Mouse (Mus musculus) liver, adult 2 months (tissue): ENCODE results near the gene Art3. TPM values are rescaled to one million over a fixed set of nuclear protein-coding genes. Genes with fewer than 3 reads are reported as not detected.

Source experiments
- DNase-seq: peaks from one replicate; pipeline ENCODE4 v3.0.0-alpha.2; 2011; ENCODE audit warnings: low read depth, low spot score; ENCODE audit errors: extremely low read depth
- H3K27ac ChIP-seq: fragments of 200-500 bp; replicated peaks from 2 replicates; pipeline ENCODE4 v1.5.1; 2012; ENCODE audit warnings: low read depth, mild to moderate bottlenecking, control low read depth, inconsistent platforms, low read length; ENCODE audit not compliant: insufficient read depth
- H3K27me3 ChIP-seq: fragments of 200-500 bp; 2 replicates; pipeline ENCODE4 v1.6.1; 2012; ENCODE audit warnings: mild to moderate bottlenecking, moderate library complexity, low read length, inconsistent platforms; ENCODE audit not compliant: control insufficient read depth, insufficient read depth
- H3K36me3 ChIP-seq: fragments of 200-500 bp; 2 replicates; pipeline ENCODE4 v1.6.1; 2012; ENCODE audit warnings: low read length, inconsistent platforms; ENCODE audit not compliant: control insufficient read depth, insufficient read depth
- H3K4me1 ChIP-seq: fragments of 200-500 bp; 2 replicates; pipeline ENCODE4 v1.6.1; 2011; ENCODE audit warnings: low read length; ENCODE audit not compliant: control insufficient read depth, insufficient read depth
- H3K4me3 ChIP-seq: fragments of 200-500 bp; 2 replicates; pipeline ENCODE4 v1.5.1; 2011; ENCODE audit warnings: low read depth, mild to moderate bottlenecking, control low read depth, low read length, moderate library complexity; ENCODE audit not compliant: insufficient read depth
- H3K79me2 ChIP-seq: fragments of 200-500 bp; 2 replicates; pipeline ENCODE4 v1.6.1; 2012; ENCODE audit warnings: inconsistent platforms, mild to moderate bottlenecking, low read length, moderate library complexity; ENCODE audit not compliant: control insufficient read depth, insufficient read depth
- H3K9ac ChIP-seq: fragments of 200-500 bp; 2 replicates; pipeline ENCODE4 v1.6.1; 2012; ENCODE audit warnings: low read depth, mild to moderate bottlenecking, control low read depth, inconsistent platforms, low read length
- CTCF ChIP-seq: fragments of 200-500 bp; IDR thresholded peaks from 2 replicates; pipeline ENCODE4 v1.5.1; 2011; ENCODE audit warnings: low read depth, low read length, control low read depth
- POLR2A ChIP-seq: fragments of 200-500 bp; IDR thresholded peaks from 2 replicates; pipeline ENCODE4 v1.6.1; 2011; ENCODE audit warnings: low read length, control low read depth; ENCODE audit not compliant: insufficient read depth; ENCODE audit errors: extremely low read depth
- WGBS: fragments of 180-500 bp; shearing (Covaris S2); methylation state at CpG from one replicate; pipeline ENCODE4 v1.1.7; 2018; 5-methylcytosine and 5-hydroxymethylcytosine counted together
- polyA plus RNA-seq: library from polyadenylated mRNA; depleted of rRNA; stranded (reverse); fragments of >200 nt; gene quantifications from 2 replicates; pipeline ENCODE4 v1.2.3, GENCODE M21; 2012
- total RNA-seq: library from RNA; depleted of rRNA; stranded (reverse); fragments of >200 nt; gene quantifications from 2 replicates; pipeline ENCODE4 v1.2.3, GENCODE M21; 2014

The Art3 gene
- total and polyA plus RNA-seq, 2 experiments, result 1.8 to 8.6 TPM

GRCm38 (mm10) chr5:92403562-92404399, 72.2 kb downstream of the Art3 start:
- no peak overlapping the region for H3K4me3 ChIP-seq
- H3K4me1 ChIP-seq, result no peaks in the 10 kb centered on the region
- H3K27me3 ChIP-seq, result no peaks in the 10 kb centered on the region
- H3K27ac ChIP-seq, result no peak overlapping the region
- H3K36me3 ChIP-seq, result no peaks in the 10 kb centered on the region
- DNase-seq, result no peak
- no peak overlapping the region for H3K9ac ChIP-seq
- WGBS, result 81% methylated on average over 10 of the region's 10 CpGs
- TF ChIP-seq CTCF, result no peak
- no peak for TF ChIP-seq POLR2A
- no peaks in the 10 kb centered on the region for H3K79me2 ChIP-seq

GRCm38 (mm10) chr5:92404400-92404678, 72.7 kb downstream of the Art3 start:
- no peak overlapping the region for H3K4me3 ChIP-seq
- no peaks in the 10 kb centered on the region for H3K27me3 ChIP-seq
- no peaks in the 10 kb centered on the region for H3K79me2 ChIP-seq
- TF ChIP-seq CTCF, result no peak
- TF ChIP-seq POLR2A, result no peak
- no peak for DNase-seq
- no peak overlapping the region for H3K27ac ChIP-seq
- H3K9ac ChIP-seq, result no peak overlapping the region
- H3K36me3 ChIP-seq, result no peaks in the 10 kb centered on the region
- H3K4me1 ChIP-seq, result no peaks in the 10 kb centered on the region
- WGBS, result 71% methylated on average over 2 of the region's 2 CpGs

GRCm38 (mm10) chr5:92409361-92410155, 77.9 kb downstream of the Art3 start:
- Histone ChIP-seq H3K9ac (no peak overlapping the region), H3K4me1 (no peaks in the 10 kb centered on the region), H3K4me3 (no peak overlapping the region), H3K27me3 (no peaks in the 10 kb centered on the region), H3K27ac (no peak overlapping the region), H3K79me2 (no peaks in the 10 kb centered on the region), H3K36me3 (peaks cover 4% of the 10 kb centered on the region; the same call in 1 of the 2 replicates)
- 84% methylated on average over 9 of the region's 9 CpGs for WGBS
- DNase-seq, result no peak
- no peak for TF ChIP-seq CTCF
- TF ChIP-seq POLR2A, result no peak

- Histone ChIP-seq H3K36me3 (peaks cover 10% of the 10 kb centered on the region; the same call in 1 of the 2 replicates), H3K9ac (no peak overlapping the region), H3K4me3 (no peak overlapping the region), H3K27me3 (no peaks in the 10 kb centered on the region), H3K4me1 (no peaks in the 10 kb centered on the region), H3K27ac (no peak overlapping the region), H3K79me2 (no peaks in the 10 kb centered on the region)
- TF ChIP-seq CTCF, result no peak
- TF ChIP-seq POLR2A, result no peak
- 95% methylated on average over 5 of the region's 5 CpGs for WGBS
- DNase-seq, result no peak
Measured at GRCm38 (mm10) chr5:92410486-92410885, 78.9 kb downstream of the Art3 start.

GRCm38 (mm10) chr5:92411461-92412140, 80.0 kb downstream of the Art3 start:
- WGBS, result 66% methylated on average over 7 of the region's 7 CpGs
- no peak for DNase-seq
- H3K4me3 ChIP-seq, result no peak overlapping the region
- H3K9ac ChIP-seq, result no peak overlapping the region
- no peaks in the 10 kb centered on the region for H3K4me1 ChIP-seq
- H3K36me3 ChIP-seq, result peaks cover 13% of the 10 kb centered on the region
- no peaks in the 10 kb centered on the region for H3K79me2 ChIP-seq
- H3K27me3 ChIP-seq, result no peaks in the 10 kb centered on the region
- TF ChIP-seq CTCF, result no peak
- TF ChIP-seq POLR2A, result no peak
- no peak overlapping the region for H3K27ac ChIP-seq
